Mouse (Mus musculus): Measurements from ENCODE around the gene Noto. TPM values are rescaled to one million over a fixed set of nuclear protein-coding genes. Genes with fewer than 3 reads are reported as not detected.

The Noto gene
- polyA plus RNA-seq, 1 experiment, result not detected

DNA sequence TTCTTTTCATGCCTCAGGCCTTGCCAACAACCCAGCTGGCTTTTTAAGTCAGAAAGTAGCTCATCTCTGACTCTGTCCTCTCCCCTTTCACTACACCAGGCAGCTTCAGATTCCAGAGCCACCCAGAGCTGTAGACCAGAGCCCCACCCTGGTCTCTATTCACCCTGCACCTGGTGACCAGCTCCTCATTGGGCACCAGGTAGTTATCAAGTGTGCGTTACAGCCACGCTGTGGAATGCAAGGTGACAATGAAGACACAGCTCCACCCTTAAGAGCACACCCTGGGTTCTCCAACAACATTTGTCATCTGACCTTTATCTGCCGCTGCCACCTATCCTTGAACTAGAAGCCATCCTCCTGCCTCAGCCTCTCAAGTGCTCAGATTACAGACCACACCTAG lies 51.9 kb downstream of the Noto start:
- DNase-seq (ENCODE audit: low read depth), result no peak

DNA sequence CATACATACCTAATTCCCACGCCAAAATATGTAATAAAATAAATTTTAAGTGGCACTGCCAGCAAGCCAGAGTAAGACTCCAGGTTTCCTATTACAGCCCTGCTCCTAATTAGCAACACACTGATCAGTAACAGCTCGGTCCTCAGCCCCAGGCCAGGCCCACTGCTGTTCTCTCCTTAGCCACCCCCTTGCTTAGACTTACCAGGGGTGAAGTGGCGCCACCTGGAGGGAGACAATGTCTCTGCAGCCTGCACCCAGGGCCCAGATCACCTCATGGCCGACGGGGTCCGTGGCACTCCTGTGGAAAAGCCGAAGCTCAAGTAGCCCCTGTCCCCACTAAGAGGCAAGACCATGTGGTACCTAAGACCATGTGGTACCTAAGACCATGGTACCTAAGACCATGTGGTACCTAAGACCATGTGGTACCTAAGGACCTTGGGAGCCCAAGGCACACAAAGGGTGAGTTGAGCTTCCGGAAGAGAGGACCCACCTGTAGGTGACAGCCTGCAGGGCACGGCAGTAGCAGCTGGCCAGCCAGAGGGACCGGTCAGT lies 53.8 kb downstream of the Noto start:
- DNase-seq (ENCODE audit: low read depth), result no peak

DNA sequence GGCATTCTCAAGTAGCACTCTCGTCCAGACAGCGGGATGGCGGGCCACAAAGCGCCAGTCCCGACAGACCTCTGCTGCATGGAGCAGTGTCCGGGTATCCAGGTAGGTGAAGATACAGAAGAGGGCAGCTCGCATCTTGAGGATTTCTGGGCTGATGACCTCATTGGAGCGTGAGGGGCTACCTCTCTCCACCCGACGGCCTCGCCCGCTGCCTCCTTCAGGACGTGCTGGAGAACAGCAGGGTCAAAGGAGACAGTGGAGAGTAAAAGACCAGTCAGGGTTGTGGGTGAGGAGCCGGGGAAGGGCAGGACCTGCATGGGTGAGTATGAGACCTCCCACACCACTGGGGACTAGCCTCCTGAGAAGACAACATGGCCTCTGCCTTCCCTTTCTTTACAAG lies 54.7 kb downstream of the Noto start:
- no peak for DNase-seq (ENCODE audit: low read depth)

Other genes starting within 250 kb of the Noto start
- gene Emx1, start 236.4 kb upstream of the Noto start, polyA plus RNA-seq (2012; rRNA removed), result 0.16 and 0.38 TPM in 2 replicates
- gene Sfxn5, start 90.5 kb upstream of the Noto start, polyA plus RNA-seq (2012; rRNA removed), result 8.8 and 18.6 TPM in 2 replicates
- gene Rab11fip5, start 49.3 kb upstream of the Noto start, polyA plus RNA-seq (2012; rRNA removed), result 21.9 and 22.4 TPM in 2 replicates
- 21.4 and 23.9 TPM in 2 replicates for gene Smyd5, start 8.1 kb downstream of the Noto start, polyA plus RNA-seq (2012; rRNA removed)
- 102 and 108 TPM in 2 replicates for gene Cct7, start 27.6 kb downstream of the Noto start, polyA plus RNA-seq (2012; rRNA removed)
- gene Pradc1, start 28.1 kb downstream of the Noto start, polyA plus RNA-seq (2012; rRNA removed), result 18.6 and 20.6 TPM in 2 replicates
- gene Fbxo41, start 79.1 kb downstream of the Noto start, polyA plus RNA-seq (2012; rRNA removed), result 0.09 and 0.11 TPM in 2 replicates
- gene Egr4, start 89.7 kb downstream of the Noto start, polyA plus RNA-seq (2012; rRNA removed), result not detected in 2 replicates
- gene Alms1, start 163.6 kb downstream of the Noto start, polyA plus RNA-seq (2012; rRNA removed), result 0.89 and 1.0 TPM in 2 replicates